ENCODE assay signal across 13 mouse cellular contexts in the genomic region with DNA sequence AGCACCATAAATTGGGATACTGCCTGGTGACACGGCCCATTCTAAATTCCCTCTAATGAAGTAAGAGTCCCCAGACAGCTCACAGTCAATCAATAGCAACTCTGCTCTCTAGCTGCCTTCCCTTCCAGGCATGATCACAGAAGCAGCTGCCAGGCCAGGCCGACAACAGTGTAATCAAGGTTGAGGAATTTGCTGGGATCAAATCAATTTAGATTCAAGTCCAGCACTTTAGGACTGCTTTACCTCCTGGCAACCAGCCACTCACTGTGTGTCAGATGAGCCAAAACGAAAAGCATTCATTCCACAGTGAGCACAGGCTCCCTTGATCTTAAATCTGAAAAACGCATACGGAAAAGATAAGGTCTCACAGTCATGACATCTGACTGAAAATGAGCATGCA.
DNase-seq lines count a peak whose midpoint lies in the region; ATAC-seq lines count a peak whose summit lies in the region.
"Had no signal": no experiment of that assay in that cellular context is flagged by ENCODE, and none has a peak within 500 bp of the region (broad histone marks: within the 10 kb centered on the region; RNA-seq: fewer than 3 reads in every experiment).

No protein-coding gene starts in this region.

- H3K4me3 ChIP-seq in forebrain, embryonic 12.5 days (replicated peaks) = no peak overlapping the region
- no peak overlapping the region for H3K4me3 ChIP-seq in hindbrain, embryonic 16.5 days (ENCODE audit: low read length)
- H3K4me3 ChIP-seq: erythroblast, embryonic 14.5 days had no signal

- no peak overlapping the region for H3K9ac ChIP-seq in forebrain, embryonic 12.5 days
- peak overlapping the region; percentile 9; the same call in 1 of the 2 replicates for H3K9ac ChIP-seq in hindbrain, embryonic 16.5 days (ENCODE audit: low read depth, low read length)

- H3K4me2 ChIP-seq in forebrain, embryonic 12.5 days = no peak overlapping the region
- no peak overlapping the region for H3K4me2 ChIP-seq in hindbrain, embryonic 16.5 days (ENCODE audit: low read length)

- DNase-seq in heart, adult 18-20 months = peak; percentile 6 to 7
- DNase-seq in heart, adult 11 months = no peak
- DNase-seq in MN1 (ENCODE audit: low spot score) (peak; percentile 7), liver (no peak)
- DNase-seq in yolk sac, embryonic 10.5 days (ENCODE audit: low spot score) = no peak
- DNase-seq in left cerebral cortex, adult 8-10 months (ENCODE audit: low spot score in 2 of 2) = no peak
- DNase-seq: cerebellum, adult 11 months; kidney, postnatal 4 days; thymus, postnatal 14 days had no signal

- ATAC-seq in forebrain, embryonic 12.5 days (ENCODE audit: low FRiP score) = peak; percentile 82
- peak; percentile 68 for ATAC-seq in hindbrain, embryonic 16.5 days
- ATAC-seq: lung, postnatal 0 days had no signal

- H3K27me3 ChIP-seq in forebrain, embryonic 12.5 days = no peaks in the 10 kb centered on the region
- H3K27me3 ChIP-seq in hindbrain, embryonic 16.5 days (replicated peaks; ENCODE audit: control insufficient read depth, insufficient read depth, low read length) = no peaks in the 10 kb centered on the region

- H3K9me3 ChIP-seq in forebrain, embryonic 12.5 days = no peaks in the 10 kb centered on the region
- no peaks in the 10 kb centered on the region for H3K9me3 ChIP-seq in hindbrain, embryonic 16.5 days (ENCODE audit: control insufficient read depth, low read length)

- 44% methylated on average over 5 of the region's 5 CpGs for WGBS in forebrain, embryonic 12.5 days
- WGBS in hindbrain, embryonic 16.5 days = 17% methylated on average over 5 of the region's 5 CpGs

- H3K36me3 ChIP-seq in forebrain, embryonic 12.5 days (replicated peaks) = no peaks in the 10 kb centered on the region
- no peaks in the 10 kb centered on the region for H3K36me3 ChIP-seq in hindbrain, embryonic 16.5 days (ENCODE audit: control insufficient read depth, insufficient read depth, low read length)

- peak overlapping the region; percentile 37; the same call in 1 of the 2 replicates for H3K27ac ChIP-seq in forebrain, embryonic 12.5 days
- no peak overlapping the region for H3K27ac ChIP-seq in hindbrain, embryonic 16.5 days (ENCODE audit: low read depth, low read length)

- 0 out of 2 replicates have a peak, but pooled peaks cover 5% of the 10 kb centered on the region for H3K4me1 ChIP-seq in forebrain, embryonic 12.5 days
- H3K4me1 ChIP-seq in hindbrain, embryonic 16.5 days (ENCODE audit: control insufficient read depth, insufficient read depth, low read depth, low read length) = peaks cover 4% of the 10 kb centered on the region

Comparison
In these comparisons a context has a peak if more than half of its experiments do, and no peak if none do; other contexts are left out.
1. DNase-seq: peak in heart, adult 18-20 months (2 of 2) and MN1 (single experiment); none in heart, adult 11 months (single experiment), yolk sac, embryonic 10.5 days (single experiment), left cerebral cortex, adult 8-10 months (0 of 2) and liver (single experiment).